Mouse (Mus musculus) megakaryocyte progenitor cell, adult 5-6 weeks (primary cell): ENCODE measurements around the gene Mad2l2. TPM values are rescaled to one million over a fixed set of nuclear protein-coding genes. Genes with fewer than 3 reads are reported as not detected.
A peak's percentile ranks its signal among the peaks of the same experiment; 100 is the strongest.
"Not testable (repeated sequence)": the region's sequence is repeated elsewhere in the genome, so short reads cannot be mapped to it uniquely, and the experiment has no call there.

Experiments
- ATAC-seq: replicated peaks from 2 replicates; pipeline ENCODE4 v1.8.0; 2016; ENCODE audit warnings: mild to moderate bottlenecking, moderate TSS enrichment, inconsistent platforms; ENCODE audit not compliant: poor library complexity
- total RNA-seq, 2 experiments: library from RNA; stranded (forward) in 1 of 2; stranded (reverse) in 1 of 2; fragments of 157-497, 149-512 nt in 1 of 2; fragments of 200-1000 nt in 1 of 2; gene quantifications; 2 replicates each; pipeline versions ENCODE4 v1.2.3 to v1.2.4; 2015 to 2017

The Mad2l2 gene
- total RNA-seq, 2 experiments from 2014 or later: 8.1 to 34.0 TPM

DNA sequence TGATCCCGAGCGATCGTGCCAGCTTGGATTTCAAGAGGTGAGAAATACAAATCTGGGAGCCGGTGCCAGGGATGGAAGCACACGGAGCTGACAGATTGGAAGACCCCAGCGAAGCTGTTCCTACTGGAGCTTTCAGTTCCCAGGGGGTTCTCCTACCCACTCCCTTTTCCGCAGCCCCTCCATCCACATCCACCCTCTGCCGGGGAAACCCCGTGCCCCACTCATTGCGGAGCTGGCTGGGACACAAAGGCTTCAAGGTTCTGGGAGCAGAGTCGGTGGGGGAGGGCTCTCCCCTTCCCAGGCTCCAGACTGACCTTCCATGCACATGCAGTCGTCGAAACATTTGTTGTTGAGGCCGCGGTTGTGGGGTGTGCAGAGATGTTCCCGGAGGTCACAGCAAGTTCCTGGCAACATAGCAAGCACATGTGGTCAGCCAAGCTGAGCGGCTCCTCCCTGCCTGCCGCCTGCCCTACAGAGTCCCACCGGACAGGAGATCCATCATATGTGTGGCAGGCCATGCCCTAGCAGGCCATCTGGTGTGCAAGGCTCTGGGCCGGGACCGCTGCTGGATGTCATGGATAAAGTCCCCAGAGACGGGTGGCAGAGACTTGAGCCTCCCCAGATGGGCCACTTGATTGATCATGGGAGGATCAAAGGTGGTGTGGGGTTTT lies 22.4 kb upstream of the Mad2l2 start:
- no peak for ATAC-seq

GRCm38 (mm10) chr4:148108565-148109100 lies 21.6 kb upstream of the Mad2l2 start:
- ATAC-seq: no peak; the same call in 1 of the 2 replicates

- peak; percentile 21 for ATAC-seq
Observed at GRCm38 (mm10) chr4:148109215-148109614, 21.0 kb upstream of the Mad2l2 start.

DNA sequence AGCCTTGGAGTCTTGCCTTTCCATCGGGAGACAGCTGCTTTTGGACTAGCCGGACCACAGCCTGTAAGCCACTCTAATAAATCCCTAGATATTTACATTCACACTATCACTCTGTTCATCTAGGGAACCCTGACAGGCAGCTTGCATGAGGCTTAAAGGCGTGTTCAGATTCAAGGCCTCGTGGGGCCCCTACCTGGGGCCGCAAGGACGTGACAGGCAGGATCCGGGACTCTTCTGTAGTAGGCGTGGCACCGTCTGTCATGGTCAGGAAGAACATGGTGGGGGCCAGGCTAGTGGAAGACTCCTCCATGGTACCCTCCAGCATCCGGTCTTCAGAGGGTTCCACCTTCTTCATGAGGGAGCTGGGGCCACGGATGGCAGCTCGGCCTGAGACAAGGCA lies 17.7 kb upstream of the Mad2l2 start:
- ATAC-seq: no peak

GRCm38 (mm10) chr4:148114758-148115391 lies 15.3 kb upstream of the Mad2l2 start:
- peak; percentile 91 for ATAC-seq

GRCm38 (mm10) chr4:148115467-148115866 lies 14.7 kb upstream of the Mad2l2 start:
- ATAC-seq: peak; percentile 71

- ATAC-seq: no peak
Observed at GRCm38 (mm10) chr4:148116657-148117056, 13.5 kb upstream of the Mad2l2 start.

GRCm38 (mm10) chr4:148117392-148117791 lies 12.8 kb upstream of the Mad2l2 start:
- ATAC-seq: no peak

DNA sequence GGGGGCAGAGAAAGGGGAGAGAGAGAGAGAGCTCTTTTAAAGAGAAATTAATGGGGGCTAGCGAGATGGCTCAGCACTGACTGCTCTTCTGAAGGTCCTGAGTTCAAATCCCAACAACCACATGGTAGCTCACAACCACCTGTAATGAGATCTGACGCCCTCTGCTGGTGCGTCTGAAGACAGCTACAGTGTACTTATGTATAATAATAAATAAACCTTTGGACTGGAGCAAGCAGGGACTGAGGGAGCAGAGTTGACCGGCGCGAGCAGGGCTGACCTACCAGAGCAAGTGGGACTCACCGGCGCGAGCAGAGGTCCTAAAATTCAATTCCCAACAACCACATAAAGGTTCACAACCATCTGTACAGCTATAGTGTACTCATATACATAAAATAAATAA lies 10.6 kb upstream of the Mad2l2 start:
- not testable (repeated sequence) for ATAC-seq

DNA sequence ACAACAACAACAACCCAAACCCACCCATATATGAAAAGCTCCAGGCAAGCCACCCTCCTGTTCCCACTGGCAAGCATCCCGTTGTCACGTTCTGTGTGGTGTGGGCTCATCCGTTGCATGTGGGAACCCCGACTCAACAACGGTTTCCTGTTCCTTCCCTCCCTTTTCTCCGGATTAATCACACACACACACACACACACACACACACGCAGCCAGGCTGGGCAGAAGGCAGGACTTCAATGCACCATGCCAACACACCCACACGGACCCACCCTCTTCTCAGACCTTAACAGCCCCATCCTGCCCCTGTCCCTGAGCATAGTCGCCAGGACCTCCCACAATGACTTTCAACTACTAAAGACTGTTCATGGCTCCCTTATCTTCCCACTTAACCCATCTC lies 9.6 kb upstream of the Mad2l2 start:
- no peak for ATAC-seq

- ATAC-seq: no peak
Observed at GRCm38 (mm10) chr4:148121362-148121761, 8.8 kb upstream of the Mad2l2 start.

GRCm38 (mm10) chr4:148121982-148122693 lies 8.0 kb upstream of the Mad2l2 start:
- no peak for ATAC-seq

GRCm38 (mm10) chr4:148122694-148123066 lies 7.5 kb upstream of the Mad2l2 start:
- no peak for ATAC-seq

GRCm38 (mm10) chr4:148128241-148128640 lies 1.9 kb upstream of the Mad2l2 start:
- 0 out of 2 replicates have a peak, but pooled peaks have one; percentile 1 for ATAC-seq

GRCm38 (mm10) chr4:148128672-148129071 lies 1.5 kb upstream of the Mad2l2 start:
- peak; percentile 67 for ATAC-seq

DNA sequence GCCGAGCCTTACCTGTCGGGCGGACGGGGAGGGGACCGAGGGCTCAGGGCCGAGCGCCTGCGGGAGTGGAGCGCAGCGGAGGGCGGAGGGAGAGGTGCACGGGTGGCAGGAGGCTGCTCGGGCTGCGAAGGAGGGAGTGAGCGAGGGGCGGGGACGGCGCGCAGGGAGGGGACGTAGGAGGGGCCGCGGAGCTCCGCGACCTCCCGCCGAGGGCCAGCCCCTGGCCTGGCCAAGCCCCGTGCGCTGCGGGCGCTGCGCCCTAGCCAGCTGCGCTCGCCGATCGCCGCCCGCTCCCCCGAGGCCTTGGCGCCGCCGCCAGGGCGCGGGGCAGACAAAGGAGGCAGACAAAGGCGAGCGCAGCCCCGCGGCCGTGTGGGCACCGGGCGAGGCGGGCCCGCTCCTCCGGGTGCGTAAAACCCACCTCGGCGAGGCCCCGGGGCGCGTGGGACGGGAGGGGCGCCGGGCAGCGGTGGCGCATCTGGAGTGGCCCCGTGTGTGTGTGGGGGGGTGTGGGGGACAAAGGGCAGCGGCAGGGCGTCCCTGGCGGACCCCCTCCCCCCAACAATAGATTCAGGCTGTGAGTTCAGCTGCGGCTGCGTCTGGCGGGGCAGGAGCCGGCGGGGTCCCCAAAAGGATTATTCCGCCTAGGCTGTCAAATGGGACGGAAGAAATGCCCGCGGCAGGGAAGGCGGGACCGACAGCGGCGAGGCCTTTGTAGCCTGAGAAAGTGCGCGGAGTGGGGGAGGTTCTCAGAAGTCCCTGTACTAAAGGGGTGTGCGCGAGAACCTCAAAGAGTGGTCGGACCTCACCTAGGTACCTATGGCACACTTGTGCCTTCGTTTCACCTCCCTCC lies 603 bp downstream of the Mad2l2 start, which contains the start of gene Draxin:
Gene Draxin, minus strand, starts transcription at position 138 of the 853 bp plus-strand sequence.
- ATAC-seq: peak; percentile 38

DNA sequence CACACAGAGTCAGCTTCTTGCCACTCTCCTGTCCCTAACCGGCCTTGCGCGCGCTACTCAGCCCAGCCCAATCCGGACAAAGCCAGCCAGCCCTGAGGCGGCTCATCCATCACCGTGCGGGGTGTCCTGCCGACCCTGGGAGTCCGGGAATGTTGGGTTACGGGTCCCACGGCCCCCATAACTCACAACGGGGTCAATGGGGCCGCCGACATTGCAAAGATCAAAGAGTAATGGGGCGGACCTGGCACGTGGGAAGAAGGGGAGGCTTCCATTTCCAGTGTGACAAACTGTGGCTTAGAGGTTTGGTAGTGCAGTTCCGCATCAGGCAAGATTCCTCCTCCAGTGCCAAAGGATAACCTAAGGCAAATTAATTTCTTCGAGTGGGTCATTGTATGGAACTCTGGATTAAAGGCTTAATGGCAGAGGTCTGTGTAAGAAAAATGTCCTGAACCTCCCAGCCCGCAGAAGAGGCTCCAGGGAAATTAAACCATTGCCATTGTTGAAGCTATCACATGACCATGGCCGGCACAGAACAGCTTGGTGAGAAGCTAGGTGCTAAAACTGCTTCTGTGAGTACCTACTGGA lies 1.4 kb downstream of the Mad2l2 start:
- no peak for ATAC-seq

GRCm38 (mm10) chr4:148134988-148135387 lies 4.8 kb downstream of the Mad2l2 start:
- peak; percentile 25 for ATAC-seq

DNA sequence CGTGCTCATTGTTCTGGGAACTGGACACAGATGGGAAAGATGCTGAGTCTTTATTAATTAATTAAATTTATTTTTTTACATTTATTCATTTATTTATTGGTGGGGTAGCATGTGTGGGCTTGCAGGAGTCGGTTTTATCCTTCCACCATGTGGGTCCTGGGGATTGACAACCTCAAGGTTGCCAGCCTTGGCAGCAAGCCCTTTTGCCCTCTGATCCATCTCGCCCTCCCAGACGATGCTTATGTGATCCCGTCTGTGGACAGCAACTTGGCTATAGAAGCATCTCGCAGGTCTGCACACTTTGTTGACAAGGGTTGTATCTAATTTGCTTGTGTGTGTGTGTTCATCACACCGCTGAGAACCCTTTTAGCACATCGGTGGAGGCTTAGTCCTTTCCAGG lies 7.3 kb downstream of the Mad2l2 start:
- ATAC-seq: no peak

GRCm38 (mm10) chr4:148139767-148140097 lies 9.5 kb downstream of the Mad2l2 start:
- peak; percentile 37 for ATAC-seq
